Mouse (Mus musculus) CD8-positive naive resting alpha-beta T cell, adult 57 days (primary cell): Measurements from ENCODE around the gene Papolb. TPM values are rescaled to one million over a fixed set of nuclear protein-coding genes. Genes with fewer than 3 reads are reported as not detected.

Experiments
- total RNA-seq: library from RNA; stranded (reverse); gene quantifications from one replicate; pipeline ENCODE4 v1.2.4, GENCODE M21; 2023

The Papolb gene
- total RNA-seq = not detected

GRCm38 (mm10) chr5:142529915-142530314, at the start of gene Papolb:
TSS of gene Papolb (minus strand) at chr5:142530076.

GRCm38 (mm10) chr5:142550706-142551652, 21.1 kb upstream of the Papolb start, which contains the start of gene Radil:
TSS of gene Radil (minus strand) at chr5:142551098.

Other genes starting within 250 kb of the Papolb start
- 118 TPM for gene Foxk1, start 128.6 kb downstream of the Papolb start, total RNA-seq
- gene Ap5z1, start 66.1 kb downstream of the Papolb start, total RNA-seq = 37.8 TPM
- not detected for gene Radil, start 21.0 kb upstream of the Papolb start, total RNA-seq
- not detected for gene Mmd2, start 78.7 kb upstream of the Papolb start, total RNA-seq
- 60.9 TPM for gene Wipi2, start 97.6 kb upstream of the Papolb start, total RNA-seq
- gene Slc29a4, start 162.4 kb upstream of the Papolb start, total RNA-seq = 0.43 TPM